Mouse (Mus musculus): ENCODE measurements around the gene Gm27029. TPM values are rescaled to one million over a fixed set of nuclear protein-coding genes. Genes with fewer than 3 reads are reported as not detected.
"Not testable (repeated sequence)": the region's sequence is repeated elsewhere in the genome, so short reads cannot be mapped to it uniquely, and the experiment has no call there.

Gene Gm27029
- 1 to 10 TPM; 6.4 to 6.9 TPM for total RNA-seq (2021)

DNA sequence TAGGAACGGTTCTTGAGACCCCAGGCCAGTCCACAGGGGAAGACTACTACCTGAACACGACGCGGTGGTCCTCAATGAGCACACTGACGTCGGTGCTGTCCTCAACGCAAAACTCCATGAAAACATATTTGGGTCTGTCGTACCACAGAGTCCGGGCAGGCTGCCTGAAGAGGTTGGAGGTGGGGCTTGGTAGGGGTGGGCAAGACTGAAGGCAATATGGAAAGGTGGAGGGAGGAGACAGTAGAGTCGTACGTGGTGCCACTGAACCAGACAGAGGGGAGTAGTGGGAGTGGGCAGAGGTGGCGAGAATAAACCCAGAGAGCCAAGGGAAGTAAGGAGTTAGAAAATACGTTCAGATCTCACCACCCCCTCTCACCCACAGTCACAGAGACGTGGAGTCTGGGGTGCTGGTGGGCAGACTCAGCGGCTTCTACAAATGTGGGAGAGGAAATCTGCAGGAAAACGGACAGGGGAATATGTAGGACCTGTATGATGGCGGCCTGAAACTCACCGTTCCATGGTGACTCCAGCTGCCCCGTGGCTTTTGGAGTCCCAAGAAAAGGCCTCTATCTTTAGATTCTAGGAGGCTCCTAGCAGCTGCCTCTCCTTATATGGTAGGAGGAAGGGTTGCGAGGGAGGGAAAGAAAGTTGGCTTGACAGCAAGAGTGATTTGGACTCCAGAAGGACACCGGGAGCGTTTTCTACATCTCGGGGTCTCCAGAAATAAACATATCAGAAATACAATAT is at the start of gene Gm27029:
Gene Gm27029 (minus strand): TSS at position 692 of the 747 bp plus-strand sequence.
- peak in 1 of 2 experiments; percentile 45 for DNase-seq (ENCODE audit: extremely low spot score in 1 of 2, low spot score in 2 of 2)
- intact Hi-C loops (cut with DNase I): no loop called here

DNA sequence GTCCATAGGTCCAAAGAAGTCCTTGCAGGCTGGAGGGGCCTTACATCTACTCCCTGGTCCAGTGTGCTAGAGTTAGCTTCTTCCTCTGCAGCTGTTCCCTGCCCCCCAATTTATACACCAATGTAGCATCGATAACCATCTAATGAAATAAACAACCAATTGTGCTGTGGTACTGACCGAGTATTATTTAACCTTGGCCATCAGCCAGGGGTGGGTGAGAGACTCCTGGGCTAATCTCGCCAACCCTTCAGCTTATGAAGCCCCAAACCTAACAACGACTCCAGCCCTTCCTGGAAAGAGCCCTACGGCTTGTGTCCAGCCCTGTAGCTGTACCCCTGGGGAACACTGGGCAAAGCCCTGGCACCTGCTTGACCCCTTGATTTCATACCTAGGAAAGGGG is 49.7 kb upstream of the Gm27029 start:
- intact Hi-C loops (cut with DNase I): loop anchor here (5.0 kb wide), 1 partner anchor 38 kb away; no protein-coding TSS in a partner anchor
- no peak for DNase-seq (ENCODE audit: extremely low spot score in 1 of 2, low spot score in 2 of 2)

DNA sequence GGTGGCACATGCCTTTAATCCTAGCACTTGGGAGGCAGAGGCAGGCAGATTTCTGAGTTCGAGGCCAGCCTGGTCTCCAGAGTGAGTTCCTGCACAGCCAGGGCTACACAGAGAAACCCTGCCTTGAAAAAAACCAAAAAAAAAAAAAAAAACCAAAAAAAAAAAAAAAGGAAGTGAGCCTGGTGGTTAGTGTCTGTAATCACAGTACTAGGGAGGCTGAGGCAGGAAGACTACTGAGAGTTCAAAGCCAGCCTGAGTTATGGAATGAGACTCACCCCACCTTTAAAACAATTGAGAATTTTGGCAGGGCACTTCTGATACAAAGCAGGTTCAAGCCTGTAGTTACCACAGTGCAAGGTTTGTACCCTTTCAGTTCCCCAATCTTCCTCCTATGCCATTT is 49.1 kb upstream of the Gm27029 start:
- intact Hi-C loops (cut with DNase I): loop anchor here (5.0 kb wide), 1 partner anchor 39 kb away; no protein-coding TSS in a partner anchor
- not testable (repeated sequence) for DNase-seq (ENCODE audit: extremely low spot score in 1 of 2, low spot score in 2 of 2)

DNA sequence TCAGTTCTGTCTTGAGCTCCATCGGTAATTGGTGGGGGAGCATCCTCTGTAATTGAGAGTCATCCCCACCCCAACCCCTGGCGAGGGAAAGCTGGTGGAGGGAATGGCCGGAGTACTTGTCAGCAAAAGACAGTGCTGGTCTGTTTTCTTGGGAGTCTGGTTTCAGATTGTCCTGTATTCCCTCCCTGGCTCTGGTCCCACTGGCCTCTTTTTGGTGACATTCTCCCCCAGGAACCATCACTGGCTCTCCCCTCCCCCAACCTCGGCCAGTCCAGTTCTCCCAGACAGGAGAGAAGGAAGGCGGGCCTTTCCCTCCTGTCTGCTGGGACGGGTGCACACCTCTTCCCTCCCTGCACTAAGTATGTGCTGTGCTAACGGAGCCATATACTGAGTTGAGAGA is 47.7 kb upstream of the Gm27029 start:
- intact Hi-C loops (cut with DNase I): loop anchor here (5.0 kb wide), 1 partner anchor 40 kb away; no protein-coding TSS in a partner anchor
- peak; percentile 42 to 79 for DNase-seq (ENCODE audit: extremely low spot score in 1 of 2, low spot score in 2 of 2)

DNA sequence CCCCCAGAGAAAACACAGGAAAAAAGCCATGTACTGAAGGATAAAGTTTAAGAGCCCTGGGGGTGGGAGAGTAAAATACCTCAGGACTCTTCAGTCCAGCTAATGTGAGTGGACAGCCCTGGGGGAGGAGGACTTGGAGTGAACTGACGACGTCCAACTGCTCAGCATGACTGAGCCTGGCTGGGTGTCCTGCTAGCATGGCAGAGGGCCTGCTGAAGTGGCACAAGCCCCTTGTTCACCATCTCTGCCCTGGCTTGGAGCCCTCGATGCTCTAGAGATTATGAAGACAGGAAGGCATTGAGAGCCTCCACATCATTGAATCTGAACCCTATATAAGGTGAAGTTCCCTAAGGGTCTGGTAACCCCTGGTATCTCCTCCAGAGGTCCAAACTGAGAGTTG is 47.3 kb upstream of the Gm27029 start:
- intact Hi-C loops (cut with DNase I): loop anchor here (5.0 kb wide), 1 partner anchor 40 kb away; no protein-coding TSS in a partner anchor
- DNase-seq (ENCODE audit: extremely low spot score in 1 of 2, low spot score in 2 of 2): no peak

DNA sequence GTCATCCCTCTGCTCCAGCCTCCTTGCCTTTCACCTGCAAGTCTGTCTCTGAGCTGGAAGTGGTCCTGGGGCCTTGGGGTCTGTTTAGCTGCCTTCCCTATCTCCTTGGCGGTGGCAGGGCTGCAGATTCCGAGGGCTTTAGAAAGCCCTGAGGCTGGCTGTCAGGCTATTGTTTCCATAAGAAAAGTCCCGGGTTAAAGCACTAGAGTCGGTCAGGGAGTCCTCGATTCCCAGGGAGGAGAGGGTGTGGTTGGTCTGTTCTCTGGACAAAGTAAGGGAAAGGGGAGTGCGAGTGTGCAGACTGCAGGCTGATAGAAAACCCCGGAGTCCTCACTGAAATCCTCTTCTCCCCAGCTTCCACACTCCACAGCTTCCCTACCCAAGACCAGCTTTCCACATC is 45.6 kb upstream of the Gm27029 start:
- no peak for DNase-seq (ENCODE audit: extremely low spot score in 1 of 2, low spot score in 2 of 2)
- intact Hi-C loops (cut with DNase I): loop anchor here (5.0 kb wide), 1 partner anchor 42 kb away; no protein-coding TSS in a partner anchor

DNA sequence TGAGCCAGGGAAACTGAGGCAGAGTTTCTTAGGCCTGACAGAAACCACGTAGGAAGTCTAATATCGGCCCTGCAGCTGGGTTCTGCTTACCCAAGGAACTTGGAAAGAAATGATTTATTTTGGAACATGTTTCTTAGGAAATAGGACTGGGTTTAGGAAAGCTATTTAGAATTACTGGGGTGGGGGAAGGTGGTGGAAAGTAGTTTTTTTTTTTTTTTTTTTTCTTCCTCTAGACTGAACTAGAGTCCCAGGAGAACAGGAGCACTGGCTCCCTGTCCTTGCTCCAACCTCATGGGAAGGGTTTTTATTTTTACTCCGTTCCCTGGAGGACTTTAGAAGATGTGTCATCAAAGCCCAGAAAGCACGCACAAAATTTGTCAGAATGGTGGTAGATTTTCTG is 44.6 kb upstream of the Gm27029 start:
- intact Hi-C loops (cut with DNase I): loop anchor here (5.0 kb wide), 1 partner anchor 83 kb away; the partner anchor contains the start of genes Brca1 and Nbr1
- DNase-seq (ENCODE audit: extremely low spot score in 1 of 2, low spot score in 2 of 2): no peak

DNA sequence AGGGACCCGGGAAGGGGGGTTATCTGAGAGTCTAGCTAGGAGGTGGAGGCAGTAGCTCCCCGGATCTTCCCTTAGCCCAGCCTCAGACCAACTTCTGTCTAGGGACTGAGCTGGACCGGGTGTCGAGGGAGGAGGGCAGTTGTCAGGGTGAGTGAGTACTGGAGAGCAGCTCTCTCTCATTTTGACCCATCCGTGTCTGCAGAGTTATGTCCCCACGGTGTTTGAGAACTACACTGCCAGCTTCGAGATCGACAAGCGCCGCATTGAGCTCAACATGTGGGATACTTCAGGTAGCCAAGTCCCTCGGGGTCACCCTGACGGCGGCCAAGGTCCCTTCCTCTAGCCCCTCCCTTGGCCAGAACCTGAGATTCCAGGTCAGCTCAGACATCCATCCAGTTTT is 44.1 kb upstream of the Gm27029 start:
- DNase-seq (ENCODE audit: extremely low spot score in 1 of 2, low spot score in 2 of 2): no peak
- intact Hi-C loops (cut with DNase I): loop anchor here (5.0 kb wide), 1 partner anchor 84 kb away; the partner anchor contains the start of genes Brca1 and Nbr1

DNA sequence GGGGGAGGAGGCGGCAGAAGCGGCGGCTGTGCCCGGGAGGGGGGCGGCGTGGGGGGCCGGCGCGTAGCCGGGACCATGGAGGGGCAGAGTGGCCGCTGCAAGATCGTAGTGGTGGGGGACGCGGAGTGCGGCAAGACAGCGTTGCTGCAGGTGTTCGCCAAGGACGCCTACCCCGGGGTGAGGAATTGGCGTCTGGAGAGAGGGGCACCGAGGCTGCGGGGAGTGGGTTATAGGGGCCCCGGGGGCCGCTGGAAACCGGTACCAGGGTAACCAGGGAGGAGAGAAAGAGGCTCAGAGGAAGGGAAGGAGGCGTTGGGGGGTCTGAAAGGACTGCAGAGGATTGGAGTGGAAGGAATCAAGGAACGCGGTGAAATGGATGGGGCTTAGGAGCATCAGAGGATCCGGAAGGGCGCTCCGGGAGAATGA is 43.7 kb upstream of the Gm27029 start:
- DNase-seq (ENCODE audit: extremely low spot score in 1 of 2, low spot score in 2 of 2): no peak
- intact Hi-C loops (cut with DNase I): loop anchor here (5.0 kb wide), 1 partner anchor 84 kb away; the partner anchor contains the start of genes Brca1 and Nbr1

DNA sequence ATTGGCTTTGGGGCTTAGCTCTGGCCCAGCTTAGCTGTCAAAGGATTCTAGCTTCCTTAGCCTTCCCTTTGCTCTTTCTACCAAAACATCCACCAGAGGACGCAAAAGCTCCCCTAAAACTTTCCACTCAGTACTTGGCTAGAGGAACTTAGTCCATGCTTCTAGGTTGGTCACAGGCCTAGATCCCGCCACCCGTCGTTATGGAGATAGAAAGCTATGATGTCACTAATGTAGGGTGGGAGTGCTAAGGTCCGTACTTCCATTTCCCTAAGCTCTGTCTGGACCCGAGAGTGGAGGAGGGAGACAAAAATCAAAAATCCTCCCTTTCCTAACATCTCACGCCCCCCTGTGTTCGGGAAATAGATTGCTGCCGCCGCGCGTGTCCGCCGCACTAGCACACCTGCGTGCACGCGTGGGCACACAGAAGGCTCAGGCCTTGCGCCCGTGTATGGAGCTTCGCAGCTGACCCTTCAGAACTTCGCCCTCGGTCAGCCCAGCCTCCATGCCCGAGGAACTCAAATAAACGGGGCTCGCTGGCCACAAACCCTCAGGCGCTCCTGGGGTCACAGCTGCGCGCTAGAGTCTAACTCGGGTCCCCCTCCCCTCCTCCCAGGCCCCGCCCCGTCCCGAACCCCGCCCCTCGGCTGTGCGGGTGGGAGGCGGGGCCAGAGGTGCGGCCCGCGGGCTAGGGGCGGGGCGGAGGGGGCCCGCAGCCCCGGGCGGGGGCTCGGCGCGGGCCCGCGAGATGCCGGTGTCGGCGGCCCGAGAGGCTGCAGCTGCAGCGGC is 43.1 kb upstream of the Gm27029 start:
- DNase-seq (ENCODE audit: extremely low spot score in 1 of 2, low spot score in 2 of 2): peak; percentile 75 to 80
- intact Hi-C loops (cut with DNase I): loop anchor here (5.0 kb wide), 1 partner anchor 85 kb away; the partner anchor contains the start of genes Brca1 and Nbr1

DNA sequence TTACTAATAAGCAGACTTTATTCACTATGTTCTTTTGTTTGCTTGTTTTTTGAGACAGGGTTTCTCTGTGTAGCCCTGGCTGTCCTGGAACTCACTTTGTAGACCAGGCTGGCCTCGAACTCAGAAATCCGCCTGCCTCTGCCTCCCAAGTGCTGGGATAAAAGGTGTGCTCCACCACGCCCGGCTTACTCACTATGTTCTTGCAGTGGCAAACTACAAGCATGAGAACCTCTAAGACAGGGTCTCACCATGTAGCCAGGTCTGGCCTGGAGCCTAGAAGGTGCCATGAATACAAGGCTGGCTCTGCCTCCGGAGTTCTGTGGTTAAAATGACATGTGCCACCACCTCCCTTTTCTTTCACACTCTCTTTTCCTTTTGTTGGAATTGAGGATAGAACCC is 42.0 kb upstream of the Gm27029 start:
- intact Hi-C loops (cut with DNase I): loop anchor here (5.0 kb wide), 1 partner anchor 86 kb away; the partner anchor contains the start of genes Brca1 and Nbr1

DNA sequence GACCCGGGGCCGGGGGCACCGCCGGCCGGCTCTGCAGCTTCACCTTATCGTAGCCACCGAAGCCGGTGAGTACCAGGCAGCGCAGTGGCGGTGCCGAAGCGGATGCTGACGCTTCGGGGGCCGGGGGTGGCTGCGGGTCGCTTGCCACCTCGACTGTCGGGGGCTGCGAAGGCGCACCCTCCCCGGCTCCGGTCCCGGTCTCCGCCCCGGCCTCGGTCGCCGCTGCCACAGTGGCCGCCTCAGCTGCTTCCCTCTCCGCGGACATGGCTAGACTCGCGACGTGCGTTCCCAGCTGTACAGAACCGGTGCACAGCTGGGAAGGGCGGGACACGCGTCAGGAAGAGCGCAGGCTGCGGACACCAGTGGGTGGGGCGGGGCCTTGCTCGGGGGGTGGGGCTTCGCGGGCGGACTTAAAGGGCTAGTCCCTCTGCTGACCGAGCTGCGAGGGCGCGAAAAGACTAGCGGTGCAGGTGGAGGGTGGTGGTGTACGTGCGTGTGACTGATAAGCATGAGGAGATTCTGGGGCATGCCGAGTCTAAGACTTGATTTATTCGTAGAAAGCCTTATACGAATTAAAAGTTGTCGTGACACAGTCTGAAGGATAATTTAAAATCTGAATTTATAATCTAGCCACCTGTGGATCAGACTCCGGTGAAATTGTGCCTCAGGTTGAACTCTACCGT is 41.4 kb upstream of the Gm27029 start, which contains the start of gene Vat1:
Gene Vat1 (minus strand): TSS at position 362 of the 683 bp plus-strand sequence.
- DNase-seq (ENCODE audit: extremely low spot score in 1 of 2, low spot score in 2 of 2): peak in 1 of 2 experiments; percentile 87
- intact Hi-C loops (cut with DNase I): loop anchor here (5.0 kb wide), 1 partner anchor 86 kb away; the partner anchor contains the start of genes Brca1 and Nbr1

More for the DNA sequence above, 42.0 kb upstream of the Gm27029 start:
- DNase-seq (ENCODE audit: extremely low spot score in 1 of 2, low spot score in 2 of 2): not testable (repeated sequence)

DNA sequence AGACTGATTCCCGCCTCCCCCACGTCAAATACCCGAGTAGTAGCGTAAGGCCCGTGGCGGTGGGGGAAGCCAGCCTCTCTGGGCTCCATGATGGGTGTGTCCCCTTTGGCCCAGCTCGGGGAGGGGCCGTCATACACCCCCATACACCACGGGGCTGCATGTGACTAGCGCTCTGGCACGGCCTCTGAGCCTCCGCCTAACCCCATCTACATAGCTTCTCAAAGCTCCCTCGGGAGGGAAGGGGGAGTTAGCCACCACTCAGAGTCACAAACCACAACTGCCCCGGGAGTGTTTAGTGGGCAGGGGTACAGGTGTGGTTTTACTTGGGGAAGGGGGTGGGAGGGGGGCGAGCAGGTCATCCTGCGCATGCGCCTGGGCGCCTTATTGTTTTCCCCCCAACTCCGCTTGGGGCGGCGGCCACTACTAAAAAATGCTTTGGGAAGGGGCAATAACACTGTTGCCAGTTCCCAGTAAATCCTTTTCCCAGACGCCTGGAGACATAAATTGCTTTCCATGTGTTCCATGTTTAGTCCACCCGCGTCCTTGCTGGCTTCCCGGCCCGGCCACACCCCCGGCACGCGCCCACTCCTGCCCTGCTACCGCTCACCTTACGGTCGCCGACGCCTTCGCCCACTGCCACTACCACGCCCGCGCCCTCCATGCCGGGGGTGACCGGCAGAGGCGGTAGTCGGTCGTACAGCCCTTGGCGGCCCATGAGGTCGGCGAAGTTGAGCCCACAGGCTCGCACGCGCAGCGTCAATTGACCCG is 40.7 kb upstream of the Gm27029 start:
- intact Hi-C loops (cut with DNase I): loop anchor here (5.0 kb wide), 1 partner anchor 87 kb away; the partner anchor contains the start of genes Brca1 and Nbr1
- DNase-seq (ENCODE audit: extremely low spot score in 1 of 2, low spot score in 2 of 2): peak in 1 of 2 experiments; percentile 83

DNA sequence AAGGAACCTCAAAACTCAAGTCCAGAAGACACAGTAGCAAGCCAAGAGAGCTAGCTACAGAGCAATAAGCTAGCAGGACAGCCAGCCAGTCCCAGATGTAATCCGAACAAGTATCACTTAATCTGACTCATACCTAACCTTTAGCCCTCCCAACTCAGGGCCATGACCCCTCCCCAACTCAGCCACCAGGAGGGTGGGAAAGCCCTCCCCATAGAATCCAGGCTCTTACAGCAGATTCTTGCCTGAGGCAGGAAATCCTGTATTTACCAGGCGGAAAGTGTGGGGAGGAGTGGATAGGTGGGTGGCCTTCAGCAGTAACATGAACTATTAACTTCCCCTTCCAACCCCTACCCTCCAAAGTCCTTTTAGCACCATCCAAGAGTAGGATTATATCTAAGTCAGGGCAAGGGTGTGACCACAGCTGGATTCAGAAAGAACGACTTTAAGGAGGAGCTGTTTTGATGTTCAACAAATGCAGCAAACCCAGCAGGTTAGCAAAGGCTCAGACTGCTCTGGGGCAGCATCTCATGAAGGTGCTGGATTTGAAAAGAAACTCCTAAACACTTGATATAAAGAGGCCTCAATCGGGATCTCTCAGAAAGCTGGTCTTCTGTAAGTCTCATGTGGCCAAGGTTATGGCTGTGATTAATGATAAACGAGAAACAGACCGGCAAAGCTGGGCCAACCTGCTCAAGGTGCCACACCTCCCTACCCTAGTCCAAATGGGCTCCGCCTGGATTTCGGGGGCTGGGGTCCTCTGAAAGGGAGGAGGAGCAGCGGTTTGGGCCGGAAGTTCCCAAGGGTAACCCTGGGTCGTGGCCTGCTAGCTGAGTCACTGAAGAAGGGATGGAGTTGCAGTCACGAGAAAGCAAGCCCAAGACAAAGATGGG is 39.9 kb upstream of the Gm27029 start, which contains the start of gene Rnd2:
Gene Rnd2 (plus strand): TSS at position 789 of the 890 bp plus-strand sequence.
- DNase-seq (ENCODE audit: extremely low spot score in 1 of 2, low spot score in 2 of 2): peak in 1 of 2 experiments; percentile 62
- intact Hi-C loops (cut with DNase I): loop anchor here (5.0 kb wide), 1 partner anchor 88 kb away; the partner anchor contains the start of genes Brca1 and Nbr1

DNA sequence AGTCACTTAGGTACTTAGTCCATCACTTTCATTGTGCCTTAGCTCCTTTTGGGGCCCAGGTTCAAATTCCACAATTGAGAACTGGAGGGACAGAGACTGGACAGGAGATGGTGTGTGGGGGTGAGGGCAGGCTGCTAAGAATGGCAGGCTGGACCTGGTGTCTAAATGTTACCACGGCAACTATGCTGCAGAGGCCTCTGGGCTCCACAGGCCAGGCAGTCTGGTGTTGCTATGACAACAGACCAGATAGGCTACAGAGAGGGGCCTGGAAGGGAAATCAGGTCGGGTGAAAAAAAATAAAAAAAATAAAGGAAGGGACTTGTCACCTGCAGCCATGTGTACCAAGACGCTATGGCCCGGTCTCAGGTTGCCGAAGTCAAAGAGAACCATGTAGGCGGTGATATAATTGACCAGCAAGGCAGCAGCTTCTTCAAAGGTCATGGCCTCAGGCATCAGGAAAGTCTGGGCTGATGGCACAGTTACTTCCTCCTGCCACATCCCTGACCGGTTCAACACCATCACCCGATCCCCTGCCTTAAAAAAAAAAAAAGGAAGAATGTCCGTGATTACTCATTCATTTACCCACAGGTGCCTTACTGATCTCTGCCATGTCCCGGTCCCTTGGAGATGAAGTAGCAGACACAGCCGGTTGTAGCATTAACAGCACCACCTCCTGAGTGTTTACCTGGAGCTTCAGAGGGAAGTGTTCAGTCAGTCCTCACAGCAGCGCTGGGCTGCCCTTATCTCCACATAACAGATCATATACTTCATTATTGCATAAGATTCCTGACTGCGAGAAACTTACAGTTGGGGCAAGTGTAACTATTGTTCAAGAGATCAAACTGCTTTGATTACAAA is 38.2 kb upstream of the Gm27029 start:
- peak in 1 of 2 experiments; percentile 20 for DNase-seq (ENCODE audit: extremely low spot score in 1 of 2, low spot score in 2 of 2)
- intact Hi-C loops (cut with DNase I): no loop called here

DNA sequence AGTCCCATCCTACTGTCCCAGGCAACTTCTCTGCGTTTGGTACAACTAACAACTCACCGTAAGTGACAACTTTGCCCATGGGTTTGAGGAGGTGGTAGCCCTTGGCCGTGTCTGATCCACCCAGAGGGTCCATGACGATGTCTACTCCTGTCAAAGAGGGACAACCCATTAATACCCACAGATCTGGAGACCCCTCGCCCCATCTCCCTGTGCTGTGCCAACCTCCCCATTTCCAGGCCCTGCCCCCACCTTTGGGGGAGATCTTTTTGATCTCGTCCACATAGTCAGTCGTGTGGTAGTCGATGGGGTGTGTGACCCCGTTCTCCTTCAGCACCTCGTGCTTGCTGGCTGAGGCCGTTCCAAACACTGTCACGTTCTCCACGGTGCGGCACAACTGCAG is 37.5 kb upstream of the Gm27029 start:
- peak in 1 of 2 experiments; percentile 20 for DNase-seq (ENCODE audit: extremely low spot score in 1 of 2, low spot score in 2 of 2)
- intact Hi-C loops (cut with DNase I): no loop called here

Measured in left cerebral cortex, postnatal 10 days (tissue).